Mouse (Mus musculus): Measurements from ENCODE around the gene 4833423E24Rik. TPM values are rescaled to one million over a fixed set of nuclear protein-coding genes. Genes with fewer than 3 reads are reported as not detected.

4833423E24Rik gene
- not detected for polyA plus RNA-seq (2017; shearing (Covaris generic))

GRCm38 (mm10) chr2:85518879-85519278, at the start of gene 4833423E24Rik:
Gene 4833423E24Rik, minus strand, starts transcription at chr2:85519024.
- ATAC-seq, result no peak

DNA sequence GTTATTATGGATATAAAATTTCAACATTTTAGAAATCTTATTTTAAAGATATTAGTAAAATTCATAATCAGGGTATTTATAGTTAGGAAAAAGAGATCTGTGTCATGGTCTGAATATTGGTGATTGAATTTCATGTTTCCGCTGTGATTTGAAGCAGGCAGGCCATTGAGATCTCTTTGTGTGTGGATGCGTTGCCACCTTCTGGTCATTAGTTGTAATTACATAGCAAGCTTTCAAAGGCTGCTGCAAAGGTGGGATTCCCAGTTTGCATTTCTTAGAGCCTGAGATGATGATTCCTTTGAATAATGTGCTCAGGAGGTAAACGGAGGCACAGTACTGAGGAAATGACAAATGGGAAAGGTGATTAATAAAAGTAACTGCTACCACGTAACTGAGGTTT, 42.4 kb upstream of the 4833423E24Rik start:
- no peak for ATAC-seq

DNA sequence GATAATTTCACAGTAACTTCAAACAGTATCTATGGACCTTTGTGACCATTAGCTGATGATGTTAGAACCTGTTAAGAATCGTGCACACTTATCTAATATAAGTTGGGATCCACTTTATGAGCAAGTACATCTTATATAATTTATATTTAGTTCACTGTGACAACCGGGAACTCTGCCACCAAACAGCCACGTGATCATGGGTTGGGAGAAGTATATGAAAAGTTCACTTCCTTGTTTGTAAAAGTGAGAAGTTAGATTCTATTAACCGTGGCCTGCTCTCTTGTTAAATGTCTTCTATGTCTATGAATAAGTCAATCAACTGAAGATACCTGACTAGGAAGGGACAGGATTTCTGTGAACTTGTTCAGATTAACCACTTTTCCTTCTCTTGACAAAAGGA, 41.4 kb upstream of the 4833423E24Rik start:
- no peak for ATAC-seq

GRCm38 (mm10) chr2:85554806-85555205, 36.0 kb upstream of the 4833423E24Rik start:
- ATAC-seq, result no peak

DNA sequence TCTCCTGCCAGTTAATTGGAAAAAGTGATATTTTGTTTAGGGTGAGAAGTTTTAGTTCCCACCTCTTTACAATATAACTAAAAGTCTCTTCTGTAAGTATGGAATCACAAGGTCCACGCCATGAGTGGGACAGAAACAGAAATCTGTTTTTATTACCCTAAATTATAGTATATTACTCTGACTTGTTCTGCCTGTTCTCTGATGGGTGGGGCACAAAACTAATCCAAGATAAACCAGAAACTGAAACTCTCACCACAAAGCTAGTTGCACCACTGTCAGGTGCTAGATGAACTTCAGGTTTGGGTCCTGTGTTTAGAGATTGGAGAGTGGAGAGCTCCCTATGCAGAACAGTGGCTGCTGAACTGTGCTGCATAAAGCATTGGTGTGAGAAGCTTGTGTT, 15.1 kb upstream of the 4833423E24Rik start:
- no peak for ATAC-seq

DNA sequence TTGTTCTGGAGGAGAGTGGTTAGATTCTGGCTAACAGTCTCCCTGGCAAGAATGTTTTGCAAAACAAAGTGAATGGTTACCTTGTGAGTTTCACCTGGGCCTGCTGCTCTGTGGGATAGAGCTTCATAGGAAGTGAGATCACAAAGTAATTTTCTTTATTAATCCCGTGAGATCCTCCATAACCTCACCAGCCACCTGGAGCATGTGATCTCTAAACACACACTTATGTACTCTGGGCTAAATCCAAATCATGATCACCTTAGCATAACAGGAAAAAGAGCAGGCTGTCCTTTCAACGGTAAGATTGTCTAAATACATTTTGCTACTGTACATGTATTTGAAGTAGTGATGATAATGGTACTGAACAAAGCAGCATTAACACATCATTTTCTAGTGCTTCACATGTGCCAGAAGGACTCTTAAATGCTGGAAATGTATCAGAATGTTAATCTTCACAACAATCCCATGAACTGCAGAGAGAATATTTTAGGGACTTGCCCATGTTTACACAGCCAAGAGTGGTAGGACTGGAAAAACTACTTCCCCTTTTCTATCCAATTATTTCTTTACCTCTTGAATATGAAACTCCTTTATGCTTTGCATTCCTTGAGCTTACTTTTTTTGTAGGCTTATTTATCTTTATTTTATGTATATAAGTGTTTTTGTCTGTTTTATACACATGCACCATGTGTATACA, 13.4 kb upstream of the 4833423E24Rik start:
- ATAC-seq, result no peak

- no peak for ATAC-seq
These were observed 4.2 kb upstream of the 4833423E24Rik start for GRCm38 (mm10) chr2:85522859-85523489.

GRCm38 (mm10) chr2:85518292-85518691, 532 bp downstream of the 4833423E24Rik start:
- no peak for ATAC-seq

GRCm38 (mm10) chr2:85510376-85510775, 8.4 kb downstream of the 4833423E24Rik start:
- ATAC-seq, result no peak

- ATAC-seq, result no peak
These were observed 28.4 kb downstream of the 4833423E24Rik start for GRCm38 (mm10) chr2:85490396-85490795.

DNA sequence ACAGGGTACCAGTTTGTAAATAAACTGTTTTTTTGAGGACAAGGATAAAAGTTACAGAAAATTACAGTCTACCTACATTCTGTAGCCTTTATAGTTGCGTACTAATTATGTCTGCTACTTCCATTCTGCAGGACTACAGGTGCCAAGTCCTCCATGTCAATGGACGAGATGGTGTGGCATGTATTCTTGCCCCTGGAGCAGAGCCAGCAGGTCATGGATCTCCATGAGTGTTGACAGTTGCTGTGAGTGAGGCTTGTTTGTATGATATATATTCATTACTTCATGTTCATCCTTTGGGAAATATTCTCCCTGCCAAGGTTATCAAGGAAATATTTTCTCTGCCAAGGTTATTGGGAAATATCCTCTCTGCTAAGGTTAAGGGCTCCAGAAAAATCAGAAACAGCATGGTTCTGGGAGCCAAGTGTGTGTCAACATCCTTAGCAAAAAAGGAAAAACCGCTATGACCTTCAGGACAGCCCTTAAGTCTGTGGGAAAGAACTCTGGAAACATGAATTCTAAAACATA, 52.0 kb downstream of the 4833423E24Rik start:
- ATAC-seq, result no peak

- ATAC-seq, result no peak
These were observed 75.3 kb downstream of the 4833423E24Rik start, which contains the start of gene Olfr995 for GRCm38 (mm10) chr2:85443539-85443938. Gene Olfr995, minus strand, starts transcription at chr2:85443639.

DNA sequence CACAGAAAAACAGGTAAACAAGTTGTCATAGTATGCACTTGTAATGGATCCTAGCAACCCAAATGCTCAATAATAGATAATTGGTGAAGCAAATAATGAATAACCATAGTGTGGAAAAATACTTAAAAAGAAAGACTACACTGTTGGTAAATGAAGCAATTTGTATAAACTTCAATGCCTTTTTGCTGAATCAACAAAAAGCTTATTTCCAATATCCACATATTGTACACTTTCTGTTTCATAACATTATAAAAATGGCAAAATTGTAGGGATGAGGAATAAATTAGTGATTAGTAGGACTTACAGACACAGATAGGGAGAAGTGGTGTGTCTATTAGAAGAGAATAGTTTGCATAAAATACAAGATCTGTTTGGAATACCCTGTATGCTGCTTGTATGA, 76.3 kb downstream of the 4833423E24Rik start:
- no peak for ATAC-seq

DNA sequence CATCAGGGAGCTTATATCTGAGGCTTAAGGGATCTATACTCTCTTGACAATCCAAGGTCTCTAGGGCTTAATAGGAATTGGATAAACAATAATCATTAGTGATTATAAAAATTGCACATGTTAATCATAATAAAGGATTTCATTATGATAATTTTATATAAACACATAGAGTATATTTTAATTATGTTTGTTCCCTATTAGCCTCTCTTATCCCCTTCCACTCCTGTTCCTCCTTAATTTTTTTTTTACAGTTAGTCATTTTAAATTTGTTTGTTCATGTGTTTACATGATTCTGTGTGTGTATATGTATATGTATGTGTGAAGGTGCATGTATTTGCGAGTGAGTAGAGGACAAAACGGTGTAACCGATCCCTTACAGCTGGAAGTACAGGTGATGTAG, 82.5 kb downstream of the 4833423E24Rik start, which contains the start of gene Olfr994:
Gene Olfr994, minus strand, starts transcription at position 101 of the 400 bp plus-strand sequence.
- ATAC-seq, result no peak

Other genes starting within 250 kb of the 4833423E24Rik start
- under 1 TPM in 1 of 2 experiments, not detected in 1; 0.52 TPM for gene Olfr987, start 179.7 kb downstream of the 4833423E24Rik start, polyA plus RNA-seq (2017; shearing (Covaris generic))
- gene Olfr988, start 155.8 kb downstream of the 4833423E24Rik start, polyA plus RNA-seq (2017; shearing (Covaris generic)), result not detected
- gene Olfr992, start 109.6 kb downstream of the 4833423E24Rik start, polyA plus RNA-seq (2017; shearing (Covaris generic)), result not detected
- not detected for gene Olfr993, start 104.1 kb downstream of the 4833423E24Rik start, polyA plus RNA-seq (2017; shearing (Covaris generic))
- gene Olfr994, start 82.6 kb downstream of the 4833423E24Rik start, polyA plus RNA-seq (2017; shearing (Covaris generic)), result not detected
- gene Olfr995, start 75.4 kb downstream of the 4833423E24Rik start, polyA plus RNA-seq (2017; shearing (Covaris generic)), result not detected
- gene Olfr996, start 60.2 kb upstream of the 4833423E24Rik start, polyA plus RNA-seq (2017; shearing (Covaris generic)), result not detected
- not detected for gene Olfr998, start 69.9 kb upstream of the 4833423E24Rik start, polyA plus RNA-seq (2017; shearing (Covaris generic))
- gene Olfr1000, start 92.9 kb upstream of the 4833423E24Rik start, polyA plus RNA-seq (2017; shearing (Covaris generic)), result not detected
- gene Olfr1002, start 131.7 kb upstream of the 4833423E24Rik start, polyA plus RNA-seq (2017; shearing (Covaris generic)), result not detected
- gene Olfr154, start 145.4 kb upstream of the 4833423E24Rik start, polyA plus RNA-seq (2017; shearing (Covaris generic)), result not detected
- gene Olfr1006, start 159.7 kb upstream of the 4833423E24Rik start, polyA plus RNA-seq (2017; shearing (Covaris generic)), result not detected
- gene Olfr1008, start 170.4 kb upstream of the 4833423E24Rik start, polyA plus RNA-seq (2017; shearing (Covaris generic)), result not detected
- gene Olfr1009, start 196.4 kb upstream of the 4833423E24Rik start, polyA plus RNA-seq (2017; shearing (Covaris generic)), result not detected
- not detected for gene Olfr1012, start 243.7 kb upstream of the 4833423E24Rik start, polyA plus RNA-seq (2017; shearing (Covaris generic))
- not detected for gene Olfr1013, start 248.1 kb upstream of the 4833423E24Rik start, polyA plus RNA-seq (2017; shearing (Covaris generic))

Measured in activated CD4-positive, CD25-positive, alpha-beta regulatory T cell, adult 4 months (primary cell).